Mouse (Mus musculus) frontal cortex, adult 2 months (tissue): ENCODE data around the gene Usp46. TPM values are rescaled to one million over a fixed set of nuclear protein-coding genes. Genes with fewer than 3 reads are reported as not detected.
"Not testable (repeated sequence)": the region's sequence is repeated elsewhere in the genome, so short reads cannot be mapped to it uniquely, and the experiment has no call there.

Source experiments
- DNase-seq, 2 experiments: peaks; one replicate each; pipeline ENCODE4 v3.0.0; 2022; ENCODE audit warnings: low spot score in 1 of 2; ENCODE audit errors: extremely low spot score in 1 of 2
- polyA plus RNA-seq: library from polyadenylated mRNA; depleted of rRNA; stranded (reverse); fragments of >200 nt; gene quantifications from 2 replicates; pipeline ENCODE4 v1.2.3, GENCODE M21; 2012

The Usp46 gene
- polyA plus RNA-seq, 1 experiment = 80.6 TPM

DNA sequence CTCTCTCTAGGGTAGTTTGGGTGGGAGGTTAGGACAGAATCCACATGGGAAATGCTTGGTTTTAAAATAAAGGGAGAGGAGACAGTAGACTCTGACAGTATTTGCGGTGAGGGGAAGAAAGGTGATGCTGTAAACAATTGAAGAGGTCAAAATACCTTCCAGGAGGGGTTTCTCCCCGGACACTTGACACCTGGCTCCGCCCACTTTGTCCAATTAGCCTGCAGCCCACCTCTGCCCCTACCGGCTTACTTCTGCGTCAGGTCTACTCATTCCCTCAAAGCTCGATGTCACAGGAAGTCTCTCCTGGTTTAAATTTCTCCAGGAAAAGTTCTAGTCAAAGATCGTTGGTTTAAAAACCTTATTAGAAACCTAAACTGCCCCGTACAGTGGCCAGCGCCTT is 8.5 kb upstream of the Usp46 start:
- DNase-seq = no peak

- not testable (repeated sequence) for DNase-seq
Observed at GRCm38 (mm10) chr5:74070564-74070963, 2.3 kb upstream of the Usp46 start.

DNA sequence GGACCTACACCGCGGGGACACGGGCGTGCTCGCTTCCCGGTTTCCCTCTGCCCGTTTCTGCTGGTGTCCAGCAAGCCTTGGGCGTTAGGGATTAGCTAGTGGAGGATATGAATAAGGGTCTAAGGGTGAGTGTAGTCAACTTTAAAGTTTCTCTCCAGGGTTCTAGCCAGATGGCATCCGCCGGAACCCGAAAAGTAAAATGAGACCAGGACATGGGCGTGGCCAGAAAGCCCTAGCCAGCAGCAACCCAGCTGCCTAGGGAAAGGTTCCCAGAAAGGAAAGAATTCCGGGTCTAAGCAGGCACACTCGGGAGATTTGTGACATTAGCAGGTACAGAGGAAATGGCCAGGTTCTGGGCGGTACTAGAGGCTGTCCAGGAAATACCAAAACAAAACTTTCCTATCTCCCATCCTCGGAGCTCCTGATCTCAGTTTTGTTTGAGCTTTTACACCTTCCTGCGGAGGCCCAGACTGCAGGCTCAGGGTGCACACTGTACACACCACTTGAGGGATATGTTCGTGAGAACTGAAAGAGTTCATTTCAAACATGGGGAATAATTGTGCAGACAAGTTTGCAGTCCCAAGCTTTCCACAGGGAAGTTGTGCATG is 587 bp upstream of the Usp46 start:
- peak in 1 of 2 experiments; percentile 72 for DNase-seq

- DNase-seq = no peak
Observed at GRCm38 (mm10) chr5:74067346-74067745, 885 bp downstream of the Usp46 start.

- DNase-seq = no peak
Observed at GRCm38 (mm10) chr5:74066416-74067115, 1.7 kb downstream of the Usp46 start.

GRCm38 (mm10) chr5:74065565-74066275 is 2.5 kb downstream of the Usp46 start:
- no peak for DNase-seq

GRCm38 (mm10) chr5:74064844-74065243 is 3.4 kb downstream of the Usp46 start:
- DNase-seq = no peak

DNA sequence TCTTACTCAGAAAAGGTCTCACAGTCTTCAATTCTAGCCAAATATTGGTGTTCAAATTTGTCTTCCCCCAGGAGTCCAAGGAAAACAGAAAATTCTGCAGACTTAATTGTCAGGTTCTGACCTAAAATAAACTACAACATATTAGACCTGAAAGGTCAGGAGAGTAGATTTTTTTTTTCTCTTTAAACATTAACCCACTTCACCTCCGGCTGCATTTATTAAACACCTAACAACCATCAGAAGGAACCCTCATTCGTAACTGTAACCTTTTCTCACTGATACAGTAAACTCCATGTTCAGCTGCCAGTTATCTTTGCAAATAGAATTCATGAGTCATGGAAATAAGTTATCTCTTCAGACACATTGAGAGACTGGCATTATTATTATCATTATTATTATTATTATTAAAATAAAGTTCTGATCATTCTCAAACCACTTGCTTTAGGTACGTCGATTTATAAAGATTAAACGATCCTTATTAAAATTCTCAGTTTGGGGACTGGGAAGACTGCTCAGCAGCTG is 4.9 kb downstream of the Usp46 start:
- no peak for DNase-seq

- no peak for DNase-seq
Observed at GRCm38 (mm10) chr5:74062266-74062665, 6.0 kb downstream of the Usp46 start.

DNA sequence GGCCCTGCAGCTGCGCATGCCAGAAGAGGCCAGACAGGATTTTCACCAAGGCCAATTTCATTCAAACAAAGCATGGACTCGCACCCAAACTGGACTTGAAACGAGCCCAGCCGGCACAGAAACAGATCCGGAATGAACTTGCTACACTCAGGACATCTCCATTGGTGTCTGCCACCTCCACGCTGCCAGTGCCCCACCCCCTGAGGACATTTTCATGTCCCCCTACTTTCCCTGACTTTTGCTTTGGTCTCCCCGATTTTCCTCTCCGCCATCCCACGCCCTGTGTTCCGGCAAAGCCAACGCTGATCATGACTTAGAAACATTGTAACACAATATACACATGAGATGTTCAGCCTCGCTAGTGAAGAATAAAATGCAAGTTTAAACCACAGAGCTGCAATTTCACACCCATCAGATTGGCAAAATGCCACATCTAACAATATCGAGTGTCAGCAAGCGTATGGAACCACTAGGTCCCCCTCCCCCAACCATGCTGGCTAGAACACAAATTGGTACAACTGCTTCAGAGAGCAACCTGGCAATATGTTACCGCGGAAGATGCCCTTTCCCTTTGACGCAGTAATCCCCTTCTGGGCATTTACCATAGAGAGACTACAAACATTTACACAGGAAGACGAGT is 6.7 kb downstream of the Usp46 start:
- DNase-seq = peak; percentile 52 to 69

- no peak for DNase-seq
Observed at GRCm38 (mm10) chr5:74052171-74052909, 15.9 kb downstream of the Usp46 start.

DNA sequence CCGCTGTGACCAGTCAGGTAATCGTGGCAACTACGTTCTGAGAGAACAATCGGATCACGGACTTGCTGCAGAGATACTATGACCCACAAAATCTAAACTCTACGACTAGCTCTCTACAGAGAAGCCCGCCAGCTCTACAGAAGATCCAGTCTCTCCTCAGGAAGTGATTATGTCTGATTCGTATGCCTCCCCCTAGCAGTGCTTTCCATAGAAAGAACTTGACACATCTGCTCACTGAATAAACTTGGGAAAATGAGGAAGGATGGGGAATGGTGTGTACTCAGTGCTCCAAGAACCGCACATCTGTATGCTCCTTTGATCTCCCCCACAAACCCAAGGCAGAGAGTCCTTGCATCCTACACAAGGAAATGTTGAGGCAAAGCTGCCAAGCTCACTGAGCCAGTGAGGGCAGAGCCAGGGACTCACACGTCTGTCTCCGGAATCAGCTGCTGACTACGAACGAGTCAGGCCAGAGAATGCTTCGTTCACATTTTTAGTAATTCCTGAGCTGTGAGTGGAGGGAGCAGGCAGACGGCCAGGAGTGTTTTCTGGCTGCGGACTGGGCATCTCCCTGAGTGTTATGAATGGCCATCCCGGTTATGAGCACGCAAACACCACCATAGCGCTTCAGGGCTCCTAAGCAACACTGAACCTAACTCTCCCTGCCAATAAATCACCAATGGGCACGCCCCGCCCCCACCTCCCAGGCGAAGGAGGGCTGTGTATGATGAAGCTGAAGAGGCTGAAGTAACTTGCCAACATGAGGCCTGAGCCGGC is 16.6 kb downstream of the Usp46 start:
- DNase-seq = no peak

DNA sequence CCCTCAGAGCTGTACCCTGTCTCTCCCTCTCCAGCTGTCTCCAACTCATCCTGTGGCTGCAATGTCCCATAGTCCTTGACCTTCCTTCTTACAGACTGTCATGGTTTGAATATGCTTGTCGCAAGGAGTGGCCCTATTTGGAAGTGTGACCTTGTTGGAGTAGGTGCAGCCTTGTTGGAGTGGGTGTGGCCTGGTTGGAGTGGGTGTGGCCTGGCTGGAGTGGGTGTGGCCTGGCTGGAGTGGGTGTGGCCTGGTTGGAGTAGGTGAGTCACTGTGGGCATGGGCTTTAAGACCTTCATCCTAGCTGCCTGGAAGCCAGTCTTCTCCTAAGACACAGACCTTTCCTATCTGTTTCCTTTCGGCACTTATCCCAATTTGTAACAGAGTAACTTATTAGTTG is 17.3 kb downstream of the Usp46 start:
- DNase-seq = no peak

GRCm38 (mm10) chr5:74048846-74049495 is 19.3 kb downstream of the Usp46 start:
- peak in 1 of 2 experiments; percentile 66 for DNase-seq

DNA sequence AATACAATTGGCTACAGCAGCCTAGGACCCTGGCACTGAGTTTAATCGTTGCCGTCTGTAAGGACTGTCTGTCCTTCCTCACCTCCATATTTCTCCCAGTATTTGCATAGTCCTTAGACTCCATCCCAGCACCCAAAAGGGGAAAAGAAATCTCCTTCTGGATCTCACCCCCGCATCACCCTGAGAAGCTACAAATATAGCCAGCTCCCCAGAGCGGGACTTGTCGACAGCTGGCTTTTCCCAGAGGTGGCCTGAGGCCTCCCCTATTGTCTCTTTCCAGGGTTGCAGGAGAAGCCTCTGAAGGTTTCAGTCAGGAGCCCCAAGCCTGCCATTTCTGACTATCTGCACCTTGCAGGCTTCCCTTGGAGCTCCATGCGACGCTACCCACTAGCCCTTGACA is 23.6 kb downstream of the Usp46 start:
- no peak for DNase-seq

DNA sequence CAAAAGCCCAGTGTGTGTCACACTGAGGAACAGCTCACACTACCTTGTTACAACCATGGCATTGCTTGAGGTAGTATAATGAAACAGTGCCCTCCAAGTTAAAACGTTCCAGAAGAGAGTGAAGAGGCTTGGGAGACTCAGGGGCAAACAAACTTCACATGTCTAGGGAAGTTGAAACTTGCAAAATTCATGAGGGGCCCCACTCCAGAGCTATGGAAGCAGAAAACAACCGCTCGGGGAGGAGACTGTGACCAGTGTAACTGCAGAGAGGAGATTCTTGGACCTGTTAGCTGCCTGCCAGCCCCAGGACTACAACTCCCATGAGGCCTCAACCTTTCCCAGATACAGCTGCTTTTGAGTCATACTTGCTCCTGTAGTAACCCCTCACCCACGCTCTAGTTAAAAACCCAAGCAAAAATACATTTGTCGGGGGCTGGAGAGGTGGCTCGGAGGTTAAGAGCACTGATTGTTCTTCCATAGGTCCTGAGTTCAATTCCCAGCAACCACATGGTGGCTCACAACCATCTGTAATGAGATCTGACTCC is 25.4 kb downstream of the Usp46 start:
- no peak for DNase-seq

DNA sequence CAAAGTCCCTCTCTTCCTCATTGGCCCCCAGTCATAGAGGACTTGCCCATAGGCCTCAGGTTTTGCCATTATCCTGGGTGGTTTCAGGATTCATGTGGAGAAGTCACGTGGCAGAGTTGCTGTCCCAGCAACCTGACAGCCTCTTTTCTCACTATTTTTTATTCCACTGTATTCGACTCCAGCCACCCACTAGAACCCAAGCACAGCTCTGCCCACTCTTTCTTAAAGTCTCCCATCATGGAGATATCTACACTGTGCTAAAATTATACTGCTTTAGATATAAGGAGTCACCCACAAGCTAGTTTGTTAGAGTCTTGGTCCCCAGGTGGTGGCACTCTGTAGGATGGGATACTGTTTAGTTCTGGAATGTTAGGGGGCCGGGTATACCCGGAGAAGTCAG is 27.7 kb downstream of the Usp46 start:
- DNase-seq = peak; percentile 44 to 60

DNA sequence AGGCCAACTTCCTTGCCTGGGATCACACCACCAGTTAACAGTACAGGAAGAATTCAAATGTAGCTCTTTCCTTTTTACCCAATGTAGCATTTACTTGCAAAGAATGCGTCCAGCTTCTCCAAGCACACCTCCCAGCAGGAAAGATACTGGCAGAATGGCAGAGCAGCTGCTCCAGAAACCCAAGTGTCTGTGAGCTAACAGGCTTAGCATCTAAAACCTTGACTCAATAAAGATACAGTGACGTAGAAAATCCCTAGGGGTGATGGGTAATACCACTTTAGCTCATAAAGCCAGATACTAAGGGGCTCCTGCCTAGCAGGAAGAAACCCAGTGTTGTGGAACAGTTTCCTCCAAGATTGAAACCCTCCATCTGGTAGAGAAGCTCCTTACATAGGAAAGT is 32.8 kb downstream of the Usp46 start:
- DNase-seq = no peak

DNA sequence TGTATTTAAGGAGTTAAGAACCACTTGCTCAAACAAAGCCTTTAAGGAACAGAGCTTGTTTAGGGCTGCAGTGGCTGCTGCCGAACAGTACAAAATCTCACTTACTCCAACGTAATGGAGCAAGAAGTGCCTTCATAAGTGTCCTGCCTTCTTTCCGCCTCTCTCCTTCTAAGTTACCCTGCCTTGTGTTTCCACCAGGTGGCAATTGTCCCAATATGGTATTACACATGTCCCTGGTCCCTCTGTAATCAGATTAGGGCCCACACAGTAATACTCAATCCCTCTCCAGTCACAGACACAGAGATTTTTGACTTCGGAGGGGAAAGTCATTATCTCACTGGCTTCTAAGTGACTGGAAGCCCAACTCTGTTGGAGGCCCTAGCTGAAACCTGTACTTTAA is 34.1 kb downstream of the Usp46 start:
- no peak for DNase-seq
